Mouse (Mus musculus) gastrocnemius, postnatal 14 days (tissue): ENCODE measurements around the gene L3mbtl3. TPM values are rescaled to one million over a fixed set of nuclear protein-coding genes. Genes with fewer than 3 reads are reported as not detected.

Experiments used
- DNase-seq: peaks from one replicate; pipeline ENCODE4 v3.0.0; 2021; ENCODE audit warnings: mixed read lengths
- intact Hi-C: fragments of 180-260 bp; cut with DNase I; formaldehyde crosslinking; loops from one replicate; pipeline ENCODE4 v1.15.1; 2025; ENCODE audit warnings: low total_unique reads
- microRNA-seq, 2 experiments: library from miRNA; unstranded; fragments of <30 nt; microRNA quantifications; one replicate each; pipeline ENCODE4 v1.2.0; 2021
- total RNA-seq, 2 experiments: library from RNA; stranded (reverse); gene quantifications; 2 replicates each; pipeline ENCODE4 v1.2.3; 2021

L3mbtl3 gene
- total RNA-seq, 2 experiments from 2014 or later, result 6.7 to 7.1 TPM

DNA sequence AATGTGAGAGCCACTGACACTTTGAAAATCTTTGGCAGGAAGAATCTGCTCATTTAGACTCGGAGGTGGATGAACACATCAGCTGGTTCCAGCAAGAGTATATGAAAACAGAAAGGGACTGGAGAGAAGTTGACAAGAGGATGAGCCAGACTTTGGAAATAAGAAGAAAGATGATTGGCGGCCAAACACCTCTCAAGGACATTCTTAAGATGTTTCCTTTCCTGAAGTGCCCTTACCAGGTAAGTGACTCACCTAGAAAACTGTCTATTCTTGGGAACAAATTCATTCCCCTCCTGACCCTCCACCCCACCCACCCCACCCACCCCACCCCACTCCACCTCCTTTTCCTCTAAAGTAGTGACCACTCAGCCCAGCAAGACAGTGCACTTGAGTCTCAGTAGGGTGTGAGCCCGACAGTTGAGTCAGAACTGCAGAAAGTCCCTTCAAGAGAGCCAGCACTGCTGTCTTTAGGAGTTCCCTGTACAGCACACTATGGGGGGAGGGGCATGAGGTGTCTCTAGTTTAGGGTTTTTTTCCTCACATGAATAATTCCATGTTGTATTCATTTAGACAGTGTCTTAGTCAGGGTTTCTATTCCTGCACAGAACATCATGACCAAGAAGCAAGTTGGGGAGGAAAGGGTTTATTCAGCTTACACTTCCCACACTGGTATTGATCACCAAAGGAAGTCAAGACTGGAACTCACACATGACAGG is 111.9 kb downstream of the L3mbtl3 start:
- intact Hi-C loops, result no loop called here
- no peak for DNase-seq

DNA sequence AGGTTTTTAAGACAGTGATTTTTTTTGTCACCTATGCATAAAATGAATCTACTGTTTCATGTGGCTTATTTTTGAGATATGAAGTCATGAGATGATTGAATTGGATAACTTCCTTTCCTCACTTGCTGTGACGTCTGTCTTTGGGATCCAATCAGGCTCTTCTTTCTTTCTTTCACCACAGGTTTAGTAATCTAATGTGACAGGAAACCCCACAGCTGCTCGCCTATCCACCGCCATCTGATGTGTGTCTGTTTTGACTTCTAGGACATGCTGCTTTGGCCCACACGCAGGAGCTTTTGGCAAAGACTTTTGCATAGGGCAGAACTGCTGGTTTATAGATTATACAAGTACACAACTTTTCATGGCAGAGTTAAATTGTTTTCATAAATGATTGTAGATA is 115.9 kb downstream of the L3mbtl3 start:
- intact Hi-C loops, result no loop called here
- DNase-seq, result no peak

DNA sequence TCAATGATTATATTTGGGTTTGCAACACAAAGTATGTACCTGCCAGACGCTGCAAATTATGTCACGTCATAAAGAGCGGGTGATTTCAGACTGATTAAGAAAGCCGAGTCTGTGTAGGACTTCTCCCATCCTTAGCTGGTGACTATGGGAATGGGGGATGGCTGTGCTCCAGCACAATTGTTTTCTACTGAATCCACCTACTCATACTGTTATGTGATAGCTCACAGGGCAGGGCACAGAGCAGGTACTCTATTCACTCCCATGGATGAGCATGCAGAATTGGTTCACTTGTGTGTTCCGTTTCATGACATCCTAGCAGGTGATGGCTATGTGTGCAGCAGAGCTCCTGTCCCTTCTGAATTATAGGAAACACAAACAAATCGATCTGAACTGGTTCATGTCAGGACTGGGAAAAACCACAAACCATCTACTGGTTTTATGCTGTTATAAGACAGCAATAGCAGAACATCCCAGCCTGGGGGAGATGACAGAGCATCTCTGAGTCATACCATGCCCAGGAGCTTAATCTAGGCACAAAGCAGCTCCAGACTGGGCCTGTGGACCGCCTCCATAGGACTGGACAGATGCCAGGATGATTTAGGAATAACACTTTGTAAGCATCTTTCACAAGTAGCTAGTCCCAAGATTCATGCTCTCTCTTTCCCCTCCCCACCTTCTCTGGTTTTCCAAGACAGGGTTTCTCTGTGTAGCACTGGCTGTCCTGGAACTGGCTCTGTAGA is 126.2 kb downstream of the L3mbtl3 start:
- intact Hi-C loops, result no loop called here
- no peak for DNase-seq

DNA sequence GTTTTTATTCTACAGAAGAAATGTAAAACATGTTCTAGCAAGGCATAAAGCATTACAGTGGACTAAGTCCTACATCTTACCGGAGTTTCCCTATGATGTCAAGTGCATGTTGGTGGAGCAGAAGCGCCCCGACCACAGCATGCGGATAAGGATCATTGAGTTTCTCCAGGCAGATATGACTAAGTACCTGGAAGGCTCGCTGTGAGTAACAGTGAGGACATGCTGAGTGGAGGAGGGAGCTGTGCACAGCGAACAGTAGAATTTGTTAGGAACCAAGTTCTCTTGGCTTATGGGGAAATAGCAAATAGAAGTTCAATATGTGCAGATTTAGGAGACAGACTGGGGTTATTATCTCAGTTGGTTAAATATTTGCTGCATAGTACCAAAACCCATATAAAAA is 131.3 kb downstream of the L3mbtl3 start:
- intact Hi-C loops, result no loop called here
- DNase-seq, result no peak

DNA sequence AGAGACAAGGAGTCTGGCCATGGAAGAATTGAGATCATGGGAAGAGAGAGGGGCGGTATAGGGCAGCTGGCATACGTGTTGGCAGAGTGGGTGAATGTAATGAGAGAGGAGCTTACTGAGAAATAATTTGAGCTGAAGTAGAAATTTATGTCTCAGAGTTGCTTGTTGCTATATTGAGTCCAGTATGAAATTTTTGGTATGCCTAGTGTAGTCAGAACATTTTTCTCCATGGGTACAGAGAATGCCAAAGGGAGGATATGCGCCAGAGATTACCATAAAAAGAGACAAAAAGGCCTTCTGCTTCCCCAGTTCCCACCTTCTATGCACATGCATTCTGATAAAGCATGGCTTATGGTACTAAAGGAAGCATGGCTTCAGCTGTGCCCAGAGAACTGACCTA is 132.6 kb downstream of the L3mbtl3 start:
- DNase-seq, result no peak
- intact Hi-C loops, result no loop called here

DNA sequence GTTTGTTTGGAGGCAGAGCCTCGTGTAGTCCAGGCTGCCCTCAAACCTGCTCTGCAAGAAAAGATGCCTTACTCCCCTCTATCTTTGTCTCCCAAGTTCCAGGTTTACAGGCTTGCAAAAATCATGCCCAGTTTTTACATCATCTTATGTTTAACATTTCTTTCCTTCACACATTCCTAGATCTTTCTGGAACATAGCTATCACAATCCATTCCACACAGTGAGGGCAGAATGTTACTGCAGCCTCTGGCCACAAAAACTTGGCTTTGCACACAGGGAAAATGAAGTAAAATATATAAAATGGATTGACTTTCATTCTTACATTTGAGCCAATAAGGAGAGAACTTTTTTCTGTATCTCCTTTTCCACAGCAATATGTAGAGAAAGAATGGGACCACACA is 136.7 kb downstream of the L3mbtl3 start:
- no peak for DNase-seq
- intact Hi-C loops, result no loop called here

DNA sequence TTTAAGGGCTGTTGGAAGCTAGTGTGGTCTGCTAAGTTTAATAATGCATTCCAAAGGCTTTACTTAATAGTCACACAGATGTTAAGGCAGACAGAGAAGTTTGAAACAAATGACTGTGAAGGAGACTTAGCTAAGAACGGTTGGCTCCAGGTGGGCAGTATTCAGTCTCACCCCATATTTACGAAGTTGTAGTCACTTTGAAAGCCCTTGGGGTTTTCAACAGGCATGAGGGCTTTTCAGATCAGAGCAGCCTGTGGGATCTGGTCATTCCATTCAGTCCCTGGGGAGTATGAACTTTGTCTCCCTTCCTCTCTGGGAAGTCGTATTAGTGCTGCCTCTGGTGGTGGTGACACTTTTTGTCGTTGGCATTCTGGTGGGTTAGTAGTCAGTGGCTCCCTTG is 137.2 kb downstream of the L3mbtl3 start:
- intact Hi-C loops, result no loop called here
- no peak for DNase-seq

DNA sequence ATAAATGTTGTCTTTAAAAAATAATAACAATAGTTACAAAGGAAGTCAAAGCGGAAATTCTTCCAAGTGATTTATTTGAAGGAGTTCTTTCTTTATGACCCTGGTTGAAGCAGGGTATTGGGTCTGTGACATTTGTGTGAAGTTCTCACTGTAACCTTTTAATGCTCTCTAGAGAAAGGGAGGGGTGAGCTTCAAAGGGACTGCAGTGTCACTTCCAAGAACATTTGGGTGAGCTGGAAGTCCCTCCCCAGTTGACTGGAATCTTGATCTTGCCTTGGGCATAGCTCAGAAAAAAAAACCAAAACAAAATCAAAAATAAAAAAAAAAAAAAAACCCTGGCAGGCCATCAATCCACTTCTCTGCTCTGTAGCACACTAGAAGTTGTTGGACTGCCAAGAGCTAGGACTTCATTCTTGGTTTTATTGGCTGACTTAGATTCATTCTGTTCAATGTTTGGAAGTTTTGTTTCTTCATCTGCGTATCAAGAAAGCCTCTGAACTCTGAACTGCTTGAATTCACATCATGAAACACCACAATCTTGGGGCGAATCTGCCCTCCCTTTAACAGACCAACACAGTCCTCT is 143.6 kb downstream of the L3mbtl3 start:
- intact Hi-C loops, result no loop called here
- DNase-seq, result no peak

DNA sequence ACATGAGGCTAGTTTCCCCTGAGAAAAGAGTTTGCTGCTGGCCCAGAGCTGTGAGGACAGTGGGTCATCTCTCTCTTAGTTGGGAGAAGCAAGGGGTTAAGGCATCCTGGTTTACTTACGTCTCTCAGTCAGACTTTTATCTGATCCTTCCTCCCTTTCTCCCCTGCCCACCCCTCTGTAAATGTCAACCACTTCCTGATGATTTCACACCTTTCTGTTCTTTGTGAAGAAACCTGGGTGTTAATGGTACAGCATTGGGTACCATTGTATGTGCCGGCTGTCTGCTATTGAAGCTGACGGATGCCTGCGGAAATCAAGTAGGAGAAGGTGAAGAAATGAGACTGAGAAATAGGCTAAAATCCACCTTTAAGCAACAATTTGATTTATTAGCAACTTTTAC is 146.3 kb downstream of the L3mbtl3 start, which contains the start of gene Samd3:
Gene Samd3 (plus strand): TSS at position 220 of the 400 bp plus-strand sequence.
- intact Hi-C loops, result no loop called here
- no peak for DNase-seq

DNA sequence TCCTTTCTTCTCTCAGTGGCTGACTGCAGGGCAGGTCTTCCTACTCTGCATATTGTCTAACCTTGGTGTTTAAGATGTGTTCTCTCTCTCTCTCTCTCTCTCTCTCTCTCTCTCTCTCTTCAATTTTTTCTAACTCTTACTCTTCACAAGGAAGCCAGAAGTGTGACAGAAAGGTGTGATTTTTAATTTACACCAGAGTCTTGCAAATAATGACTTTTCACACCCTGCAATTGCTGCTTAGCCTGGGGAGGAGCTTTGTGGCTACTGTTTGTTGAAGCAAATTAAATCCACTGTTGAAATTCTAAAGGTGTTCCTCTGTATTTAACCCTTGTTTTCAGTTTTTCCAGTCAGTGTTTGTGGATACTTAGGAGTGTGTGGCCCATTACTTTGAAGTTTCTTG is 147.6 kb downstream of the L3mbtl3 start:
- intact Hi-C loops, result no loop called here
- DNase-seq, result no peak

DNA sequence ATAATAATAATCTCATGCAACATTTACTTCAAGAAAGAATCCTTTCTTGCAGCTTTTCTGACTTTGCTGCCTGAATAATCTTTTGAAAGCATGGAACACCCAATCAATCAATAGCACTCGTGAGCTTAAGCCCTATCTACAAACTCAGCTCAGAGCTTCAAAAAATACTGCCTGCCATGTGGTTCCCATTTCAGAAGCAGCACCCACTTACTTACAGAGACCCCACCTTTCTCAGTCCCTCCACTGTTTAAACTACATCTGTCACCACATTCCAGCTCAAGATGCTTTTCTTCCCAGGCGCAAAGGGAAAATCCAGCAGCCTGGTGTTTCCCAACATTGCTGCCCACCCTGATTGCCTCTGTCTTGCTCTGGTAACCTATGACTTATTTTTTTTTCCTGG is 149.0 kb downstream of the L3mbtl3 start:
- intact Hi-C loops, result no loop called here
- no peak for DNase-seq

DNA sequence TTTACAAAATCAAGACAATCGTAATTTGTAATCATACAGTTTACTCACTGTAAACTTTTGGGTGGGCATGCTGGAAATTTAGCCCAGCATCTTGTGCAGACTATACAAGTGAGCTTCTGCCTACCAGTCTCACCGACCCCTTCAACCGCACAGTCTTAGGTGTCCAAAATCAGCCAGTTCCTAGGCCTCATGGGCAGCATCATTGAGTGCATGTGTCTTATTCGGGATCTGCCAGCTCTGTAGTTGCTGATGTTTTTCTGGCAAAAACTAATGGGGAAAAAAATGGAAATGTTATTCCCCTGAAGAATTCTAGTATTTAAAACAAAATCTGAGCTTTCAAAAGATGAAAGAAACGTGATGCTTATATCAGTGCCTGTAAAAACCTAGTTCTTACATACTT is 149.5 kb downstream of the L3mbtl3 start:
- intact Hi-C loops, result no loop called here
- no peak for DNase-seq

Small RNAs within 50 kb of the gene (microRNA-seq; reads per million reads assigned to microRNA genes)
- 0 reads per million in 2 experiments for gene Gm27754

Other genes with a start within 250 kb of the L3mbtl3 start
- gene Samd3, start 146.3 kb downstream of the L3mbtl3 start, total RNA-seq, result not detected